Mouse (Mus musculus): Measurements from ENCODE around the gene Krt26. TPM values are rescaled to one million over a fixed set of nuclear protein-coding genes. Genes with fewer than 3 reads are reported as not detected.
A peak's percentile ranks its signal among the peaks of the same experiment; 100 is the strongest.

The Krt26 gene
- total RNA-seq (2014; rRNA removed) (0.14 TPM in 1 of 2 replicates, not detected in the other), polyA plus RNA-seq (2015; fragmentation: Nextera tagmentation; extraction: Ambion mirVana) (0.12 and 0.15 TPM in 2 replicates)

- TF ChIP-seq CTCF (IDR thresholded peaks at IDR 0.05; ENCODE audit: low read depth): no peak
- H3K36me3 ChIP-seq (ENCODE audit: insufficient read depth): no peaks in the 10 kb centered on the region
- H3K9me3 ChIP-seq (ENCODE audit: low read length): no peaks in the 10 kb centered on the region
- H3K9ac ChIP-seq: no peak within 1 kb of the TSS
- WGBS: 92% methylated on average over 11 of the region's 11 CpGs
- H3K27ac ChIP-seq (ENCODE audit: low read depth, low read length): no peak within 1 kb of the TSS
- H3K4me3 ChIP-seq (ENCODE audit: low read depth, low read length): no peak within 1 kb of the TSS
- ATAC-seq: no peak
- no peak within 1 kb of the TSS for H3K4me2 ChIP-seq (ENCODE audit: low read depth)
- no peaks in the 10 kb centered on the region for H3K4me1 ChIP-seq (ENCODE audit: insufficient read depth)
- no peaks in the 10 kb centered on the region for H3K27me3 ChIP-seq (ENCODE audit: insufficient read depth, low read length)
- DNase-seq: no peak
Measured at GRCm38 (mm10) chr11:99337866-99338265, at the start of gene Krt26. Gene Krt26 (minus strand): TSS chr11:99337966.

- peak; percentile 89 for DNase-seq
- TF ChIP-seq CTCF (IDR thresholded peaks at IDR 0.05; ENCODE audit: low read depth): no peak
- peak overlapping the region; percentile 63 for H3K4me2 ChIP-seq (ENCODE audit: low read depth)
- WGBS: under 1% methylated on average over 71 of the region's 71 CpGs
- H3K36me3 ChIP-seq (ENCODE audit: insufficient read depth): no peaks in the 10 kb centered on the region
- no peaks in the 10 kb centered on the region for H3K27me3 ChIP-seq (ENCODE audit: insufficient read depth, low read length)
- peak; percentile 93 for ATAC-seq
- peak overlapping the region; percentile 96 for H3K27ac ChIP-seq (ENCODE audit: low read depth, low read length)
- H3K9me3 ChIP-seq (ENCODE audit: low read length): no peaks in the 10 kb centered on the region
- peak overlapping the region; percentile 71 for H3K9ac ChIP-seq
- no peaks in the 10 kb centered on the region for H3K4me1 ChIP-seq (ENCODE audit: insufficient read depth)
- H3K4me3 ChIP-seq (ENCODE audit: low read depth, low read length): peak overlapping the region; percentile 59
Measured at GRCm38 (mm10) chr11:99385813-99386721, 48.3 kb upstream of the Krt26 start.

- Histone ChIP-seq H3K27me3 (ENCODE audit: insufficient read depth, low read length) (no peaks in the 10 kb centered on the region), H3K27ac (ENCODE audit: low read depth, low read length) (no peak overlapping the region), H3K4me2 (ENCODE audit: low read depth) (no peak overlapping the region), H3K4me3 (ENCODE audit: low read depth, low read length) (no peak overlapping the region), H3K9ac (no peak overlapping the region), H3K9me3 (ENCODE audit: low read length) (no peaks in the 10 kb centered on the region), H3K4me1 (ENCODE audit: insufficient read depth) (no peaks in the 10 kb centered on the region), H3K36me3 (ENCODE audit: insufficient read depth) (no peaks in the 10 kb centered on the region)
- ATAC-seq: no peak
- 12% methylated on average over 5 of the region's 5 CpGs for WGBS
- peak; percentile 86 for TF ChIP-seq CTCF (IDR thresholded peaks at IDR 0.05; ENCODE audit: low read depth)
- peak; percentile 77 for DNase-seq
Measured at GRCm38 (mm10) chr11:99379568-99379967, 41.8 kb upstream of the Krt26 start.

- Histone ChIP-seq H3K36me3 (ENCODE audit: insufficient read depth) (no peaks in the 10 kb centered on the region), H3K9ac (no peak within 1 kb of the TSS), H3K4me3 (ENCODE audit: low read depth, low read length) (no peak within 1 kb of the TSS), H3K9me3 (ENCODE audit: low read length) (no peaks in the 10 kb centered on the region), H3K4me1 (ENCODE audit: insufficient read depth) (no peaks in the 10 kb centered on the region), H3K27me3 (ENCODE audit: insufficient read depth, low read length) (no peaks in the 10 kb centered on the region), H3K4me2 (ENCODE audit: low read depth) (no peak within 1 kb of the TSS), H3K27ac (ENCODE audit: low read depth, low read length) (no peak within 1 kb of the TSS)
- TF ChIP-seq CTCF (IDR thresholded peaks at IDR 0.05; ENCODE audit: low read depth): no peak
- ATAC-seq: no peak
- DNase-seq: no peak
- WGBS: 82% methylated on average over 13 of the region's 13 CpGs
Measured at GRCm38 (mm10) chr11:99374803-99375202, 37.0 kb upstream of the Krt26 start, which contains the start of gene Krt28. Gene Krt28 (minus strand): TSS chr11:99374903.

GRCm38 (mm10) chr11:99369853-99370451 is 32.2 kb upstream of the Krt26 start:
- peak; percentile 81 for ATAC-seq
- no peak overlapping the region for H3K4me2 ChIP-seq (ENCODE audit: low read depth)
- peak; percentile 69 for DNase-seq
- H3K9ac ChIP-seq: no peak overlapping the region
- no peak for TF ChIP-seq CTCF (IDR thresholded peaks at IDR 0.05; ENCODE audit: low read depth)
- no peaks in the 10 kb centered on the region for H3K4me1 ChIP-seq (ENCODE audit: insufficient read depth)
- 70% methylated on average over 8 of the region's 8 CpGs for WGBS
- no peaks in the 10 kb centered on the region for H3K27me3 ChIP-seq (ENCODE audit: insufficient read depth, low read length)
- H3K4me3 ChIP-seq (ENCODE audit: low read depth, low read length): no peak overlapping the region
- no peaks in the 10 kb centered on the region for H3K9me3 ChIP-seq (ENCODE audit: low read length)
- no peaks in the 10 kb centered on the region for H3K36me3 ChIP-seq (ENCODE audit: insufficient read depth)
- peak overlapping the region; percentile 54 for H3K27ac ChIP-seq (ENCODE audit: low read depth, low read length)

GRCm38 (mm10) chr11:99369229-99369628 is 31.5 kb upstream of the Krt26 start:
- ATAC-seq (no peak), DNase-seq (no peak)
- Histone ChIP-seq H3K36me3 (ENCODE audit: insufficient read depth) (no peaks in the 10 kb centered on the region), H3K4me1 (ENCODE audit: insufficient read depth) (no peaks in the 10 kb centered on the region), H3K27ac (ENCODE audit: low read depth, low read length) (peak overlapping the region; percentile 54), H3K27me3 (ENCODE audit: insufficient read depth, low read length) (no peaks in the 10 kb centered on the region), H3K9ac (no peak overlapping the region), H3K4me2 (ENCODE audit: low read depth) (no peak overlapping the region), H3K9me3 (ENCODE audit: low read length) (no peaks in the 10 kb centered on the region), H3K4me3 (ENCODE audit: low read depth, low read length) (no peak overlapping the region)
- TF ChIP-seq CTCF (IDR thresholded peaks at IDR 0.05; ENCODE audit: low read depth): peak; percentile 53
- WGBS: 10% methylated on average over 3 of the region's 3 CpGs

GRCm38 (mm10) chr11:99366791-99367190 is 29.0 kb upstream of the Krt26 start:
- WGBS: 40% methylated on average over 10 of the region's 10 CpGs
- Histone ChIP-seq H3K9me3 (ENCODE audit: low read length) (no peaks in the 10 kb centered on the region), H3K4me3 (ENCODE audit: low read depth, low read length) (no peak overlapping the region), H3K9ac (no peak overlapping the region), H3K27me3 (ENCODE audit: insufficient read depth, low read length) (no peaks in the 10 kb centered on the region), H3K36me3 (ENCODE audit: insufficient read depth) (no peaks in the 10 kb centered on the region), H3K27ac (ENCODE audit: low read depth, low read length) (no peak overlapping the region), H3K4me1 (ENCODE audit: insufficient read depth) (no peaks in the 10 kb centered on the region), H3K4me2 (ENCODE audit: low read depth) (no peak overlapping the region)
- peak; percentile 17; the same call in 1 of the 2 replicates for TF ChIP-seq CTCF (IDR thresholded peaks at IDR 0.05; ENCODE audit: low read depth)
- no peak for ATAC-seq
- no peak for DNase-seq

All from forebrain, postnatal 0 days (tissue).